Mouse (Mus musculus): ENCODE data around the gene Stk38. TPM values are rescaled to one million over a fixed set of nuclear protein-coding genes. Genes with fewer than 3 reads are reported as not detected.
"Not testable (repeated sequence)": the region's sequence is repeated elsewhere in the genome, so short reads cannot be mapped to it uniquely, and the experiment has no call there.

The Stk38 gene
- 10 to 100 TPM; 55.0 to 76.8 TPM for total RNA-seq (2021)
- long read RNA-seq, experiment 1, transcript Stk38-201 (14 exons, 3,351 nt), result major isoform, 34 of 75 reads
- long read RNA-seq, experiment 1, transcript Stk38-202 (14 exons, 3,354 nt), result minor isoform, 6 of 75 reads
- long read RNA-seq, experiment 1, partial matches to known transcripts, result 3 of 75 reads
- long read RNA-seq, experiment 1, other reads (novel, unspliced or antisense), result 31 of 75 reads
- long read RNA-seq, experiment 2, transcript Stk38-202 (14 exons, 3,354 nt), result minor isoform, 9 of 55 reads
- long read RNA-seq, experiment 2, transcript Stk38-201 (14 exons, 3,351 nt), result major isoform, 21 of 55 reads
- long read RNA-seq, experiment 2, partial matches to known transcripts, result 1 of 55 reads
- long read RNA-seq, experiment 2, other reads (novel, unspliced or antisense), result 24 of 55 reads

DNA sequence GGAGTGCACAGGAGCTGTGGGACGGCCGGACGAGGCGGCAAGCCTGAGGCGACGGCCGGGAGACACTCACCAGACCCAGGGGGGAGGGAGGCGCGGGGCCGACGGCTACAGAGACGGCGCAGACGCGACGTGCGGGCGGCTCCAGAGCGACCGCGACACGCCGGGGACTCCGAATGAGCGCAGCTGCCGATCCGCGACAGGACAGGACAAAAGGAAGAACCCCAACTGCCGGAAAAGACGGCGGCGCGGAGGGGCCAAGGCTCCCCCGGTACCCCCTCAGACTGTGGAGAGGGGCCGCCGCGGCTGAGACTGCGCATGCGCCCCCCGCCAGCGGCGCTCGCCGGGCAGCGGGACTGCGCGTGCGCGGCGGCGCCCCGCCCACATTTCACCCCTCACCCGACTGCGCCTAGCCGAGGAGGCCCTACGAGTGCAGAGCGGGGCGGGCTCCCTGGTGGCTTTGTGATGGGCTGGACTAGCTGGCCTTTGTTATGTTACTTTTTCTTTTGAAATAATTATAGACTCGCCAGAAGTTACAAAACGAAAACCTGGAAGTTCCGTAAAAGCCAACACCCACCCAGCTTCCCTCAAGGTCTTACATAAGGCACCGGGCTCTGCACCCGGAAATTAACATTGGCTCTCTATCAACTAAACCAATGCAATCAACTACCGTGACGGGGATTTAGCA is at the start of gene Stk38:
Stk38 (minus strand) TSS at position 355 of the 685 bp plus-strand sequence.
- DNase-seq, result peak; percentile 97

- no peak for DNase-seq
Observed at GRCm38 (mm10) chr17:29057361-29057890, 49.6 kb upstream of the Stk38 start.

DNA sequence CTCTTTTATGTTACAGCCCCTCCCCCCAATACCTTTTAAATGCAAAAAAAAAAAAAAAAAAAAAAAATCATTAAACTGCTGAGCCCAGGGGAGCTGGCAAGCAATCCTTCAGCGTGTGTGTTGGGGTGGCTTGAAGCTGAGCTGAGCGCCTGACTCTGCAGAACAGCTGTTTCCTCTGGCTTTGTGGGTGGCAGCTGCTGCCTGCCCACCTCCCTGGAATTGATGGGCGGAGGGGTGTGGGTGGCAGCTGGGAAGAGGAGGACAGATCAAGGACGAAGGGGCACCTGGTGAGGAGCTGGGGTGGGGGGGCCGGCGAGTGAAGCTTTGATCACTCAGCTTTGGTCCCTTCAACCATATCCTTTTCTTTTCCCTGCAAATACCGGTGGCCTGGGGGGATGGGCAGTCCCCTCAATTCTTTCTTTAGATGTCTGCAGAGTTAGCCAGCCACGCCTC is 48.9 kb upstream of the Stk38 start:
- DNase-seq, result no peak

- no peak for DNase-seq
Observed at GRCm38 (mm10) chr17:29056207-29056606, 48.4 kb upstream of the Stk38 start.

DNA sequence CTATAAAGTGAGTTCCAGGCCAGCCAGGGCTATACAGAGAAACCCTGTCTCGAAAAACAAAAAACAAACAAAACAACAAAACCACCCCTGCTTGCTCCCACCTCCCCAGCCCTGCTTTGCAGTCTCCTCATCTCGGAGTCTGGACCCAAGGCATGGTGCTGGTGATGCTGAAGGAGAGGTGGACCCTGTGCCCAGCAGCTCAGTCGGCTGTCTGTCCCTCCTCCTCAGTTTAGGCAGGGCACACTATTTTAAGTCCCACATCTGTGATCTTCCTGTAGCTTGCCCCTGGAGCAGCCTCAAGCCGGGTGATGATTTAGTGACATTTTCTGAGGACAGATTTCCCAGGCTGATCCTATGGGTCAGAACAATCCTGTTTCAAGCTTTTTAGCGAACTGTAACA is 47.8 kb upstream of the Stk38 start:
- DNase-seq, result no peak

GRCm38 (mm10) chr17:29054429-29054828 is 46.6 kb upstream of the Stk38 start:
- no peak for DNase-seq

- DNase-seq, result peak; percentile 74
Observed at GRCm38 (mm10) chr17:29053841-29054240, 46.0 kb upstream of the Stk38 start.

DNA sequence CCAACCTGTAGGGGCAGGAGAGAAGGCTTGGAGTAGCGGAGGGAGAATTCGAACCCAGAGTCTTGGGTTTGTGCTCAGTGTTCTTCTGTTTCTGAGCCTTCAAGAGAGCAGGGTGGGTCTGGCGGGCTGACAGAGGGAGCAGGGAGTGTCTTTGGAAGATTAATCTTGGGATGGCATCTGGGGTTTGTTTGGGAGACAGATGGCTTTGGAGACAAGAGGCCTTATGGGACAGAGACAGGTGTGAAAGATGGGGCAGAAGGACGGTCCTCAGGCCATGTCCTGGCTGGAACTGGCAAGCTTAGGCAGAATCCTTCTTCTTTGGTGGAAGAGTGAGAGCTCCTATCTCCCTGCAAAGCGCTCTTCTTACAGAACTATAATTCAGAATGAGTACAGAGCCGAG is 45.3 kb upstream of the Stk38 start:
- DNase-seq, result no peak

DNA sequence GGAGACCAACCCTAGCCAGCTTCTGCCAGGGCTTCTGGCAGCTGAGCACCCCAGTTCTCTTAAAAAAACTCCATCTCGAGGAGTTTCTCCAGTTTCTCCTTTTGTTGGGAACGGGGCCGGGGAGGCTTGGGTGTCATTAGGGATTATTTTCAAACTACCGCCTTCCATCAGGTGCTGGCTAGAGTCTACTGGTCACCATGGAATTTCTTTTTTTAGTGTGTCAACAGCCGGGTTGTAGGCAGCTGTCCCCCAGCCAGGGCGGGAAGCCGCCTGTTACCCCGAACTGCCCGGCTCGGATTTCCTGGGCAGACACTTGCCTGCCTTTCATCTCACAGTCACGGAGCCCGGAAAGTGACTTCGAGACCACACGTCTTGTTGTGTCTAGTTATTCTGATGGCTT is 43.0 kb upstream of the Stk38 start:
- no peak for DNase-seq

GRCm38 (mm10) chr17:29049923-29050322 is 42.1 kb upstream of the Stk38 start:
- no peak for DNase-seq

DNA sequence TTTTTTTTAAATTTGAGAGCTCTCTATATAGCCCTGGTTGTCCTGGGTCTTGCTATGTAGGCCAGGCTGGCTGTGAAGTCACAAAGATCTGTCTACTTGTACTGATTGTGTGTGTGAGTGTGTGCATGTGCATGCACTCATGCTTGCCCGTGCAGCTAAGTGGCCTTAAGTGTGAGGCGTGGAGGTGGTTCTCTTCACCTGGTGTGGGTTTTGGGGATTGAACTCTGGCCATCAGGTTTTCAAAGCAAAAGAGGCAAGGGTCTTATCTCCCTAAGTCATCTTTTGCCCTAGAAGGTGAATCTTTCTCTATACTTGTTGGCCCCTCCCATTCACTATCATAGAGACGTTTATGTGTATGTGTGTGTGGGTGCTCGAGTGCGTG is 41.7 kb upstream of the Stk38 start:
- no peak for DNase-seq

DNA sequence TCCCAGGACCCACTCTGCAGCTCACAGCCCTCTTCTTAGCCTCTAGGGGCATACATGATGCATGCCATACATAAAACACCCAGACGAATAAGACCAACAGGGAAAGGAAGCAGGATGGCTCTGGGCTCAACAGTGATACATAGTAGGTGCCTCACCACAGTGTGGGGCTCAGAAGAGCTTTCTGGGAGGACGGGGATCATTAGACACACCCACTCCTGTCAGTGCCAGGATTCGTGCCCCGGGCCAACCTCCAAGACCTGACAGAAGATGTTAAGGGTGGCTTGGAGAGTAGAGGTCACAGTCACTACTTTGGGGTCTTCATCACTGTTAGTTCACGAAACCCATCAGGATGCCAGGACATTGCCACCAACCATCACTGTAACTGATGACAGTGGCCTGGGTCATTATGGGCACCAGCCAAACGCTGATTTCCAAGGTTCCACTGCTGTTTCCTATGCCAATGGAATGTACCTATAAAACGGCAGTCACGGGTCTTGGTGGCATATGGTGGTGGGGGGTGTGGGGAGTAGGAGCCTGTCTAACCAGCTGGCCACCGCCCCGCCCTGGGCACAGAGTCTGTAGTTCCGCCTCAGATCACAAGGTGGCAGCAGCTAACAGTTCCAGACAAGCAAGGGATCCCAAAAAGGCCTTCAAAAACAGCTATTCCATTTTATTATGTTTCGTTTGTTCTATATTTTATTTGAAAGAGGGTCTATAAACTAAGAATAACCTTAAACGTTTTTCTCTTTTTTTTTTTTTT is 41.1 kb upstream of the Stk38 start:
- peak; percentile 91 for DNase-seq

DNA sequence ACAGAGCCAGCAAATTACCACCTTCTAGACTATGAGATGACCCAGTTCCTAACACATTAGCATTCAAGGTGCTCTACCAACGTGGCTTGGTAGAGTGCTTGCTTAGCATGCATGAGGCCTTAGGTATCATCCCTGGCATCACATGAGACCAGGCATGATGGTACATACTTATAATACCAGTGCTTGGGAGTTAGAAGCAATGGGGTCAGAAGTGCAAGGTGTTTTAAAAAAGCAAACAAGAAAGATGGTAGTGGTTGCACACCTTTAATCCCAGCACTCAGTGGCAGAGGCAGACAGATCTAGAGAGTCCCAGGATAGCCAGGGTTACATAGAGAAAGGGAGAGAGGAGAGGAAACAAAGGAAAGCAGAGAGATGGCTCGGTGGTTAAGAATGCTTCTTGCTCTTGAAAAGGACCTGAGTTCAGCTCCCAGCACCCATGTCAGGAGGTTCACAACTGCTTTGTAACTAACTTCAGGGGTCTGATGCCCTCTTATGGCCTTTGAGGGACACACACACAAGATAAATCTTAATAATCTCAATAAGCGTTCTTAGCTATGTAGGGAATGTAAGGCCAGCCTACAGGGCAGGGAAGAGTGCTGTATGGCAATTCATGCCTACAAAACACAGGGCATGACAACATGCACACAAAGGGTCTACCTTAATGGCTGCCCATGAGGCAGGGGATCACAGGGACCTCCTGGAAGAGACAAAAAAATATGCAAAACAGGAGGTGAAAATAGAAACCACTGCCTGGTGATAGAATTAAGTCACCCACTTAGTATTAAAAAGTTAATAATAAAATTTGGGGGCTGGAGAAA is 40.1 kb upstream of the Stk38 start:
- no peak for DNase-seq

- no peak for DNase-seq
Observed at GRCm38 (mm10) chr17:29046863-29047262, 39.1 kb upstream of the Stk38 start.

- DNase-seq, result peak; percentile 76
Observed at GRCm38 (mm10) chr17:29045741-29046530, 38.1 kb upstream of the Stk38 start.

DNA sequence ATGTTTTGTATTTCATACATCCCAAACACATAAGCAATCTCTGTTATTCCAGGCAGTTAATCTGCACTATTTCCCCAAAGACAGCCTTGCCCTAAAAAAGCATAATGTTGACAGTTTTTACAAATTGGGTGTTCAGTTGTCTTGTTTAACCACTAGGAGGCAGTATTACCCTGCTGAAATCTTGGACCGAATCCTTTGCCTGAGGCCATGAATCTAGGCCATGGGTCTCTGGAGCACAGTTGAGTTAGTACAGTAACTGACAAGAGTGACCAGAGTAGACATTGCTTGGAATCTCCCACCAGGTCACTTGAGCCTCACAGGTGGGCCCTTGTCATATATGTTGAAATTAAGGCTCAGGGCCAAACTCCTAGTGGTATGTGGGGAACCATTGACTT is 37.1 kb upstream of the Stk38 start:
- DNase-seq, result no peak

- no peak for DNase-seq
Observed at GRCm38 (mm10) chr17:29044146-29044924, 36.5 kb upstream of the Stk38 start.

DNA sequence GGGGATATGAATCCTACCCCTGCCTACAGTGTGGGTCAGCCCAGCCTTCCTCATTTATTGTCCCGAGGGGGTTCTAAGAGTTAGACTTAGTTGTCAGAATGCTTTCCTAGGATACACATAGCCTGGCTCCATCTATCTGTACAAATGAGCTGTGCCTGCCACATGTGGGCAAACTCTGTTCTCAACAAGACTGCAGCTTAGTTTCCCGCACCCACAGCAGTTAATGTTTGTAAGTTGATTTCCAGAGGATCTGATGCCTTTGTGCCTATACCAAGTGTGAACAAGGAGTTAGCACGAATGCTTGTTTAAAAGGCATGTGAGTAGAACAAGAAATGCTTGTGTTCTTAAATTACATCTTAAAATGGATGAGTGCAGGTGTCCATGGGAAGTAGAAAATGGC is 35.8 kb upstream of the Stk38 start:
- DNase-seq, result no peak

- DNase-seq, result no peak
Observed at GRCm38 (mm10) chr17:29042569-29042968, 34.8 kb upstream of the Stk38 start.

DNA sequence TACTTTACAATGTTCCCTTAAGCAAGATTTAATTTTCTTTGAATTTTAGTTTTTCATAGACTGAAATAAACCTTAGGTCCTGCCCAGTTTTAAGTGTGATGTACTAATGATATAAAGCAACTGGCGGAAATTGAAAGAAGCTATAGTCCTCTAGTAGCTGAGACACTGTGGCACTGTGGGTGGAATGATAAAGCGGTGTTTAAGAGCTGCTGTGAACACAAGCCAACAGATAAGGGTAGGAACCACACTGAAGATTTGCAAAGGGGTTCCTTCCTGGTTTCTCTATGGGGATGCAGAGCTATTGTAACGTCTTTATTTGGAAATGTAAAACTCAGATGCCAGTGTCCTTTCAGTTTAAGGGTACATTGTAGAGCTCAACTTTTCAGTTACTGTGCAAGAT is 33.8 kb upstream of the Stk38 start:
- DNase-seq, result not testable (repeated sequence)

Data from adrenal gland, postnatal 10 days (tissue).